Mouse (Mus musculus) limb, embryonic 11.5 days (tissue): ENCODE results near the gene Ltbp2. TPM values are rescaled to one million over a fixed set of nuclear protein-coding genes. Genes with fewer than 3 reads are reported as not detected.

ENCODE experiments used
- ATAC-seq: fragments of 200-750 bp; cut with Nextera tagmentation; 2 replicates; pipeline ENCODE4 v1.8.0; 2017; ENCODE audit warnings: low read depth; ENCODE audit not compliant: insufficient number of reproducible peaks, low FRiP score, low TSS enrichment
- DNase-seq: peaks from one replicate; pipeline ENCODE4 v3.0.0-alpha.2; 2015; ENCODE audit warnings: low spot score
- H3K27ac ChIP-seq: fragments of 300-500 bp; sonication (generic); replicated peaks from 2 replicates; pipeline ENCODE4 v1.5.1; 2014; ENCODE audit warnings: low read depth, mild to moderate bottlenecking, low read length
- H3K27me3 ChIP-seq: fragments of 300-500 bp; sonication (generic); 2 replicates; pipeline ENCODE4 v1.6.1; 2014; ENCODE audit warnings: mild to moderate bottlenecking, low read length, mixed read lengths; ENCODE audit not compliant: control insufficient read depth, insufficient read depth
- H3K36me3 ChIP-seq: fragments of 300-500 bp; sonication (generic); 2 replicates; pipeline ENCODE4 v1.6.1; 2014; ENCODE audit warnings: mild to moderate bottlenecking, low read length, moderate library complexity, mixed read lengths; ENCODE audit not compliant: control insufficient read depth, insufficient read depth
- H3K4me1 ChIP-seq: fragments of 300-500 bp; sonication (generic); 2 replicates; pipeline ENCODE4 v1.6.1; 2014; ENCODE audit warnings: low read length, mixed read lengths; ENCODE audit not compliant: control insufficient read depth, insufficient read depth
- H3K4me2 ChIP-seq: fragments of 300-500 bp; sonication (generic); 2 replicates; pipeline ENCODE4 v1.6.1; 2014; ENCODE audit warnings: low read depth, mild to moderate bottlenecking, moderate library complexity; ENCODE audit not compliant: severe bottlenecking
- H3K4me3 ChIP-seq: fragments of 300-500 bp; sonication (generic); 2 replicates; pipeline ENCODE4 v1.5.1; 2014; ENCODE audit warnings: low read depth, low read length
- H3K9ac ChIP-seq: fragments of 300-500 bp; sonication (generic); 2 replicates; pipeline ENCODE4 v1.6.1; 2014; ENCODE audit warnings: mild to moderate bottlenecking, low read length
- H3K9me3 ChIP-seq: fragments of 300-500 bp; sonication (generic); 2 replicates; pipeline ENCODE4 v1.6.1; 2016; ENCODE audit warnings: low read length; ENCODE audit not compliant: control insufficient read depth
- WGBS: fragments of 180-500 bp; shearing (Covaris S2); extraction: QIAGEN DNeasy Blood & Tissue Kit; methylation state at CpG from one replicate; pipeline ENCODE4 v1.1.7; 2014; 5-methylcytosine and 5-hydroxymethylcytosine counted together
- polyA plus RNA-seq: library from polyadenylated mRNA; unstranded; fragments of >200 nt; fragmentation: Nextera tagmentation; extraction: Ambion mirVana; gene quantifications from 2 replicates; pipeline ENCODE4 v1.2.1, GENCODE M21; 2014

The Ltbp2 gene
- polyA plus RNA-seq, 1 experiment from 2014 or later = 0.23 TPM

GRCm38 (mm10) chr12:84774376-84774775 is 102.0 kb downstream of the Ltbp2 start:
- Histone ChIP-seq H3K4me3 (no peak overlapping the region), H3K36me3 (no peaks in the 10 kb centered on the region; the same call in 1 of the 2 replicates), H3K4me2 (no peak overlapping the region), H3K27ac (no peak overlapping the region), H3K4me1 (no peaks in the 10 kb centered on the region; the same call in 1 of the 2 replicates), H3K27me3 (no peaks in the 10 kb centered on the region), H3K9ac (no peak overlapping the region), H3K9me3 (no peaks in the 10 kb centered on the region)
- 90% methylated on average over 6 of the region's 6 CpGs for WGBS
- DNase-seq (no peak), ATAC-seq (no peak)

- Histone ChIP-seq H3K27me3 (no peaks in the 10 kb centered on the region), H3K27ac (no peak overlapping the region), H3K9ac (peak overlapping the region; percentile 72), H3K9me3 (no peaks in the 10 kb centered on the region), H3K36me3 (no peaks in the 10 kb centered on the region; the same call in 1 of the 2 replicates), H3K4me1 (no peaks in the 10 kb centered on the region; the same call in 1 of the 2 replicates), H3K4me3 (peak overlapping the region; percentile 48), H3K4me2 (peak overlapping the region; percentile 60)
- ATAC-seq (no peak), DNase-seq (no peak)
- 1% methylated on average over 20 of the region's 20 CpGs for WGBS
Observed at GRCm38 (mm10) chr12:84773476-84773875, 102.9 kb downstream of the Ltbp2 start.

- Histone ChIP-seq H3K4me2 (peak within 1 kb of the TSS; percentile 60), H3K27me3 (no peaks in the 10 kb centered on the region), H3K9ac (peak within 1 kb of the TSS; percentile 88), H3K9me3 (no peaks in the 10 kb centered on the region), H3K4me3 (peak within 1 kb of the TSS; percentile 48), H3K4me1 (no peaks in the 10 kb centered on the region; the same call in 1 of the 2 replicates), H3K36me3 (no peaks in the 10 kb centered on the region; the same call in 1 of the 2 replicates), H3K27ac (peak within 1 kb of the TSS; percentile 86)
- WGBS = under 1% methylated on average over 50 of the region's 50 CpGs
- ATAC-seq = peak; percentile 99
- DNase-seq = peak; percentile 98
Observed at GRCm38 (mm10) chr12:84772726-84773441, 103.4 kb downstream of the Ltbp2 start, which contains the start of the genes Npc2 and Isca2. Gene Npc2 (minus strand): TSS chr12:84773152. Gene Isca2 (plus strand): TSS chr12:84773251.

GRCm38 (mm10) chr12:84771981-84772520 is 104.3 kb downstream of the Ltbp2 start:
- Histone ChIP-seq H3K9ac (peak overlapping the region; percentile 88), H3K9me3 (no peaks in the 10 kb centered on the region), H3K4me3 (peak overlapping the region; percentile 48), H3K36me3 (no peaks in the 10 kb centered on the region; the same call in 1 of the 2 replicates), H3K4me1 (no peaks in the 10 kb centered on the region; the same call in 1 of the 2 replicates), H3K4me2 (peak overlapping the region; percentile 60), H3K27ac (peak overlapping the region; percentile 86; the same call in 1 of the 2 replicates), H3K27me3 (no peaks in the 10 kb centered on the region)
- DNase-seq = peak; percentile 50
- 5% methylated on average over 10 of the region's 10 CpGs for WGBS
- no peak for ATAC-seq

GRCm38 (mm10) chr12:84769624-84770023 is 106.7 kb downstream of the Ltbp2 start:
- no peak for ATAC-seq

DNA sequence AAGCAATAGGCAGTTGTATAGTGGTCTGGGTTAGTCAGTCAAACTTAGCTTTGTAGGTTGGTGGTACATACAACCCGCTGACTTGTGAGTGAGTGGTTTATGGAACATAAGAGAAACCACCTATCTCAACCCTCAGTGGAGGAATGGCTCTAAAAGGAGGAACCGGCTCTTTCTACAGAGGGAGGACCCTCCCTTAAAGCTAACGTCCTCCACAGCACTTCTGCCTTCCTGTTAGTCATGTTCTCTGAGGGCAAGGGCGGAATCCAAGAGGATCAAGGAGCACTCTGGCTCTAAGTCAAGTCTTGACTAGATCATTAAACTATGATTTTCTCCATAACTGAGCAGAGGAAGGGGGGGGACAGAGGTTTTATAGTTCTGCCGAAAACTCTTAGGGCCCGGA is 108.8 kb downstream of the Ltbp2 start:
- H3K4me3 ChIP-seq = no peak overlapping the region
- no peaks in the 10 kb centered on the region for H3K27me3 ChIP-seq
- no peak for DNase-seq
- H3K4me2 ChIP-seq = no peak overlapping the region
- H3K9ac ChIP-seq = no peak overlapping the region
- no peak for ATAC-seq
- H3K27ac ChIP-seq = no peak overlapping the region
- H3K9me3 ChIP-seq = no peaks in the 10 kb centered on the region
- H3K36me3 ChIP-seq = peaks cover 12% of the 10 kb centered on the region; the same call in 1 of the 2 replicates
- H3K4me1 ChIP-seq = no peaks in the 10 kb centered on the region; the same call in 1 of the 2 replicates
- WGBS = 91% methylated on average over 6 of the region's 6 CpGs

More at GRCm38 (mm10) chr12:84769624-84770023, 106.7 kb downstream of the Ltbp2 start:
- Histone ChIP-seq H3K9ac (no peak overlapping the region), H3K9me3 (no peaks in the 10 kb centered on the region), H3K4me1 (no peaks in the 10 kb centered on the region; the same call in 1 of the 2 replicates), H3K36me3 (peaks cover 2% of the 10 kb centered on the region; the same call in 1 of the 2 replicates), H3K4me2 (no peak overlapping the region), H3K4me3 (no peak overlapping the region), H3K27ac (no peak overlapping the region), H3K27me3 (no peaks in the 10 kb centered on the region)
- 85% methylated on average over 7 of the region's 7 CpGs for WGBS
- no peak for DNase-seq

- no peak overlapping the region for H3K4me3 ChIP-seq
- ATAC-seq = no peak
- no peaks in the 10 kb centered on the region for H3K9me3 ChIP-seq
- 86% methylated on average over 5 of the region's 5 CpGs for WGBS
- peaks cover 14% of the 10 kb centered on the region; the same call in 1 of the 2 replicates for H3K36me3 ChIP-seq
- H3K27ac ChIP-seq = no peak overlapping the region
- H3K4me2 ChIP-seq = no peak overlapping the region
- no peak for DNase-seq
- H3K4me1 ChIP-seq = no peaks in the 10 kb centered on the region
- H3K9ac ChIP-seq = no peak overlapping the region
- H3K27me3 ChIP-seq = no peaks in the 10 kb centered on the region
Observed at GRCm38 (mm10) chr12:84766113-84766735, 110.1 kb downstream of the Ltbp2 start.

DNA sequence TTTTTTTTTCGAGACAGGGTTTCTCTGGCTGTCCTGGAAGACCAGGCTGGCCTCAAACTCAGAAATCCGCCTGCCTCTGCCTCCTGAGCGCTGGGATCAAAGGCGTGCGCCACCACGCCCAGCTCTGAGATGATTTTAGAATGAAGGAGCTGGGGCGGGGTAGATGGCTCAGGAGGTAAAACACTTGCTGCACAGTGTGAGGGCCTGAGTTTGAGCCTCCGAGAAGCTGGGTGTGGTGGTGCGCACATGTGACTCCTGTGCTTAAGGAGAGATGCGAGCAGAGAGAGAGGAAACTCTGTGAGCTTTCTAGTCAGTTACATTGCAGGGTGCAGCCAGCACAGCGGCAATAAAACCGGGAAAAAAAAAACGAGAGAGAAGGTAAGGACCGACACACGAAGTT is 110.8 kb downstream of the Ltbp2 start:
- H3K9me3 ChIP-seq = no peaks in the 10 kb centered on the region
- WGBS = 90% methylated on average over 15 of the region's 15 CpGs
- H3K27me3 ChIP-seq = no peaks in the 10 kb centered on the region
- no peak for DNase-seq
- ATAC-seq = no peak
- H3K9ac ChIP-seq = no peak overlapping the region
- H3K36me3 ChIP-seq = peaks cover 15% of the 10 kb centered on the region; the same call in 1 of the 2 replicates
- H3K4me3 ChIP-seq = no peak overlapping the region
- H3K27ac ChIP-seq = no peak overlapping the region
- H3K4me1 ChIP-seq = no peaks in the 10 kb centered on the region
- no peak overlapping the region for H3K4me2 ChIP-seq
